Mouse (Mus musculus) kidney, adult 2 months (tissue): Measurements from ENCODE around the gene Cnppd1.

Experiments used
- CTCF ChIP-seq: fragments of 200-500 bp; conservative IDR thresholded peaks from 2 replicates; pipeline ENCODE4 v1.5.1; 2011; ENCODE audit warnings: low read depth, mild to moderate bottlenecking, control low read depth, low read length, moderate library complexity, mixed read lengths; ENCODE audit not compliant: insufficient read depth, insufficient read length
- POLR2A ChIP-seq: fragments of 200-500 bp; IDR thresholded peaks from one replicate; pipeline ENCODE4 v1.6.1; 2011; ENCODE audit warnings: low read depth, low read length, control low read depth

DNA sequence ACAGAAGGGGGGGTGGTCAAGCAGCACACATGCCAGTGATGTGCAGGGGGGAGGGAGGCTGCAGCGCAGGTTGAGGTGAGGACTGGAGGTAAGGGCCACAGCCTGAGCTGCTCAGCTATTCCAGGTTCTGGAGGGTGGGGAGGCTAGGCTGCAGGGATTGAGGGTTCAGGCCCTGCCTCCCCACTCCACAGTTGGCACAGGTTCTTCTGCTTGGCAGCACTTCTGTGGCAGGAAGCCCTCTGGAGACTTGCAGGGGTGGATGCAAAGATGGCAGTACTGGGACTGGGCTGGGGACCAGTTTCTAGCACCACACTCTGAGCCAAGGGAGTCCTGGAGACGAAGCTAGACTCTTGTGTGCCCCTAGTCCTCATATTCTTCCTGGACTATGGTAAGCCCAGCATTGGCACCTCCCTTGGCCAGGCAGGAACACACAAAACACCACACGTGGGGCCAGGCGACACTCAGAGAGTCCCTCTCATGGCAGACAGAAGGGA lies 38.9 kb upstream of the Cnppd1 start:
- no peak for TF ChIP-seq CTCF
- no peak for TF ChIP-seq POLR2A
